Mouse (Mus musculus) ES-CJ7 (cell line): ENCODE measurements at regions not wholly inside any gene's neighbourhood (a gene's known extent, or its start where the extent isn't known, plus 50 kb on each side); places are given as distances from the start of the nearest gene placed in this dataset.

Source experiments
- DNase-seq: peaks from one replicate; pipeline ENCODE4 v3.0.0; 2011; ENCODE audit warnings: low read depth, low spot score

GRCm38 (mm10) chr12:27499276-27499675 is 156.9 kb upstream of the Sox11 start:
- DNase-seq: no peak

GRCm38 (mm10) chr12:27496826-27497557 is 154.6 kb upstream of the Sox11 start:
- no peak for DNase-seq

- DNase-seq: no peak
Observed at GRCm38 (mm10) chr12:27492270-27492669, 149.9 kb upstream of the Sox11 start.

GRCm38 (mm10) chr12:27481230-27481629 is 138.9 kb upstream of the Sox11 start:
- no peak for DNase-seq

- no peak for DNase-seq
Observed at GRCm38 (mm10) chr12:27479601-27480001, 137.2 kb upstream of the Sox11 start.

- no peak for DNase-seq
Observed at GRCm38 (mm10) chr12:27474631-27475030, 132.3 kb upstream of the Sox11 start.

- no peak for DNase-seq
Observed at GRCm38 (mm10) chr12:27471557-27471956, 129.2 kb upstream of the Sox11 start.

GRCm38 (mm10) chr12:27470346-27470745 is 128.0 kb upstream of the Sox11 start:
- no peak for DNase-seq

GRCm38 (mm10) chr12:27468782-27469181 is 126.4 kb upstream of the Sox11 start:
- no peak for DNase-seq

GRCm38 (mm10) chr12:27468141-27468540 is 125.8 kb upstream of the Sox11 start:
- no peak for DNase-seq

- DNase-seq: no peak
Observed at GRCm38 (mm10) chr12:27465499-27466150, 123.3 kb upstream of the Sox11 start.

- no peak for DNase-seq
Observed at GRCm38 (mm10) chr12:27458674-27459073, 116.3 kb upstream of the Sox11 start.

- no peak for DNase-seq
Observed at GRCm38 (mm10) chr12:27437661-27438345, 95.4 kb upstream of the Sox11 start.

GRCm38 (mm10) chr12:27431338-27431737 is 89.0 kb upstream of the Sox11 start:
- DNase-seq: no peak

GRCm38 (mm10) chr12:27417387-27418009 is 75.1 kb upstream of the Sox11 start:
- no peak for DNase-seq

GRCm38 (mm10) chr12:27410555-27410954 is 68.2 kb upstream of the Sox11 start:
- no peak for DNase-seq

GRCm38 (mm10) chr12:27408440-27408839 is 66.1 kb upstream of the Sox11 start:
- DNase-seq: no peak

GRCm38 (mm10) chr12:27399392-27399791 is 57.0 kb upstream of the Sox11 start:
- no peak for DNase-seq
